Mouse (Mus musculus) liver, embryonic 16.5 days (tissue): ENCODE data around the gene Cd209a. TPM values are rescaled to one million over a fixed set of nuclear protein-coding genes. Genes with fewer than 3 reads are reported as not detected.
"Not testable (repeated sequence)": the region's sequence is repeated elsewhere in the genome, so short reads cannot be mapped to it uniquely, and the experiment has no call there.

ENCODE experiments used
- ATAC-seq: fragments of 200-750 bp; cut with Nextera tagmentation; 2 replicates; pipeline ENCODE4 v1.8.0; 2017; ENCODE audit warnings: low read depth, mild to moderate bottlenecking, moderate number of reproducible peaks, moderate library complexity
- H3K27ac ChIP-seq: fragments of 300-500 bp; sonication (generic); 2 replicates; pipeline ENCODE4 v1.5.1; 2014; ENCODE audit warnings: mild to moderate bottlenecking, low read length
- H3K27me3 ChIP-seq: fragments of 300-500 bp; sonication (generic); 2 replicates; pipeline ENCODE4 v1.6.1; 2014; ENCODE audit warnings: low read depth, low read length, mixed read lengths; ENCODE audit not compliant: control insufficient read depth, insufficient read depth
- H3K36me3 ChIP-seq: fragments of 300-500 bp; sonication (generic); 2 replicates; pipeline ENCODE4 v1.6.1; 2014; ENCODE audit warnings: mild to moderate bottlenecking; ENCODE audit not compliant: control insufficient read depth, insufficient read depth
- H3K4me1 ChIP-seq: fragments of 300-500 bp; sonication (generic); 2 replicates; pipeline ENCODE4 v1.6.1; 2014; ENCODE audit warnings: low read depth, low read length, mixed read lengths; ENCODE audit not compliant: control insufficient read depth
- H3K4me2 ChIP-seq: fragments of 300-500 bp; sonication (generic); 2 replicates; pipeline ENCODE4 v1.6.1; 2014; ENCODE audit warnings: low read depth, low read length, mixed read lengths
- H3K4me3 ChIP-seq: fragments of 300-500 bp; sonication (generic); 2 replicates; pipeline ENCODE4 v1.5.1; 2014; ENCODE audit warnings: low read depth, mild to moderate bottlenecking, low read length
- H3K9ac ChIP-seq: fragments of 300-500 bp; sonication (generic); 2 replicates; pipeline ENCODE4 v1.6.1; 2014; ENCODE audit warnings: low read depth, low read length
- H3K9me3 ChIP-seq: fragments of 300-500 bp; sonication (generic); replicated peaks from 2 replicates; pipeline ENCODE4 v1.6.1; 2016; ENCODE audit warnings: low read length; ENCODE audit not compliant: control insufficient read depth
- WGBS: fragments of 180-500 bp; shearing (Covaris S2); extraction: QIAGEN DNeasy Blood & Tissue Kit; methylation state at CpG from one replicate; pipeline ENCODE4 v1.1.7; 2014; ENCODE audit not compliant: insufficient replicate concordance; 5-methylcytosine and 5-hydroxymethylcytosine counted together
- polyA plus RNA-seq: library from polyadenylated mRNA; unstranded; fragments of >200 nt; fragmentation: Nextera tagmentation; extraction: Ambion mirVana; gene quantifications from 2 replicates; pipeline ENCODE4 v1.2.1, GENCODE M21; 2015

The Cd209a gene
- polyA plus RNA-seq, result 0.07 and 0.24 TPM in 2 replicates

GRCm38 (mm10) chr8:3748761-3749160 lies at the start of gene Cd209a:
Cd209a (minus strand) TSS chr8:3748984.
- Histone ChIP-seq H3K27ac (no peak within 1 kb of the TSS), H3K4me3 (no peak within 1 kb of the TSS), H3K4me2 (no peak within 1 kb of the TSS), H3K36me3 (no peaks in the 10 kb centered on the region), H3K4me1 (no peaks in the 10 kb centered on the region), H3K27me3 (no peaks in the 10 kb centered on the region), H3K9me3 (no peaks in the 10 kb centered on the region), H3K9ac (no peak within 1 kb of the TSS)
- 57% methylated on average over 4 of the region's 4 CpGs for WGBS
- no peak for ATAC-seq

GRCm38 (mm10) chr8:3768641-3769040 lies 19.9 kb upstream of the Cd209a start:
- 57% methylated on average over 5 of the region's 5 CpGs for WGBS
- H3K9me3 ChIP-seq, H3K36me3 ChIP-seq, H3K4me1 ChIP-seq, H3K27me3 ChIP-seq, H3K4me2 ChIP-seq, ATAC-seq, H3K9ac ChIP-seq, H3K4me3 ChIP-seq, H3K27ac ChIP-seq: not testable (repeated sequence)

GRCm38 (mm10) chr8:3754261-3754850 lies 5.6 kb upstream of the Cd209a start:
- peak; percentile 100 for ATAC-seq
- Histone ChIP-seq H3K36me3 (no peaks in the 10 kb centered on the region), H3K9me3 (no peaks in the 10 kb centered on the region), H3K4me2 (no peak overlapping the region), H3K4me3 (no peak overlapping the region), H3K27ac (no peak overlapping the region), H3K4me1 (no peaks in the 10 kb centered on the region), H3K27me3 (no peaks in the 10 kb centered on the region), H3K9ac (no peak overlapping the region)
- WGBS, result 56% methylated on average over 18 of the region's 18 CpGs

GRCm38 (mm10) chr8:3736947-3737346 lies 11.8 kb downstream of the Cd209a start:
- peak; percentile 37; the same call in 1 of the 2 replicates for ATAC-seq
- 56% methylated on average over 2 of the region's 2 CpGs for WGBS
- Histone ChIP-seq H3K27ac (no peak overlapping the region), H3K36me3 (no peaks in the 10 kb centered on the region), H3K9me3 (no peaks in the 10 kb centered on the region), H3K9ac (no peak overlapping the region), H3K27me3 (no peaks in the 10 kb centered on the region), H3K4me1 (no peaks in the 10 kb centered on the region), H3K4me3 (no peak overlapping the region), H3K4me2 (no peak overlapping the region)

- Histone ChIP-seq H3K27me3 (no peaks in the 10 kb centered on the region), H3K9me3 (no peaks in the 10 kb centered on the region), H3K4me1 (no peaks in the 10 kb centered on the region), H3K4me2 (no peak overlapping the region), H3K27ac (no peak overlapping the region), H3K9ac (no peak overlapping the region), H3K4me3 (no peak overlapping the region), H3K36me3 (no peaks in the 10 kb centered on the region)
- WGBS, result 69% methylated on average over 2 of the region's 2 CpGs
- no peak for ATAC-seq
Observed at GRCm38 (mm10) chr8:3735599-3735998, 13.2 kb downstream of the Cd209a start.

GRCm38 (mm10) chr8:3734084-3734483 lies 14.7 kb downstream of the Cd209a start:
- H3K36me3 ChIP-seq, result no peaks in the 10 kb centered on the region
- H3K4me1 ChIP-seq, result no peaks in the 10 kb centered on the region
- no peak overlapping the region for H3K4me2 ChIP-seq
- H3K4me3 ChIP-seq, result no peak overlapping the region
- H3K27ac ChIP-seq, result no peak overlapping the region
- no peaks in the 10 kb centered on the region for H3K27me3 ChIP-seq
- no peaks in the 10 kb centered on the region for H3K9me3 ChIP-seq
- ATAC-seq, result 0 out of 2 replicates have a peak, but pooled peaks have one; percentile 19
- 24% methylated on average over 1 of the region's 1 CpGs for WGBS
- no peak overlapping the region for H3K9ac ChIP-seq

- H3K4me1 ChIP-seq, result no peaks in the 10 kb centered on the region
- H3K9me3 ChIP-seq, result no peaks in the 10 kb centered on the region
- no peaks in the 10 kb centered on the region for H3K36me3 ChIP-seq
- no peak overlapping the region for H3K9ac ChIP-seq
- no peak for ATAC-seq
- no peak overlapping the region for H3K27ac ChIP-seq
- no peaks in the 10 kb centered on the region for H3K27me3 ChIP-seq
- no peak overlapping the region for H3K4me3 ChIP-seq
- H3K4me2 ChIP-seq, result no peak overlapping the region
- 44% methylated on average over 1 of the region's 1 CpGs for WGBS
Observed at GRCm38 (mm10) chr8:3721041-3721440, 27.7 kb downstream of the Cd209a start.

GRCm38 (mm10) chr8:3720551-3720950 lies 28.2 kb downstream of the Cd209a start, which contains the start of gene Clec4g:
Clec4g (minus strand) TSS chr8:3720651.
- no peak within 1 kb of the TSS for H3K27ac ChIP-seq
- ATAC-seq, result no peak

GRCm38 (mm10) chr8:3718559-3718958 lies 30.2 kb downstream of the Cd209a start:
- peak; percentile 61 for ATAC-seq
- Histone ChIP-seq H3K9me3 (no peaks in the 10 kb centered on the region), H3K27ac (no peak overlapping the region), H3K4me3 (no peak overlapping the region), H3K9ac (no peak overlapping the region), H3K36me3 (no peaks in the 10 kb centered on the region), H3K27me3 (no peaks in the 10 kb centered on the region), H3K4me2 (no peak overlapping the region), H3K4me1 (no peaks in the 10 kb centered on the region)
- 13% methylated on average over 14 of the region's 14 CpGs for WGBS

More at GRCm38 (mm10) chr8:3720551-3720950, 28.2 kb downstream of the Cd209a start, which contains the start of gene Clec4g:
- 38% methylated on average over 5 of the region's 5 CpGs for whole genome bisulfite sequencing
- Histone ChIP-seq H3K4me3 (no peak within 1 kb of the TSS), H3K4me1 (no peaks in the 10 kb centered on the region), H3K9ac (no peak within 1 kb of the TSS), H3K27me3 (no peaks in the 10 kb centered on the region), H3K9me3 (no peaks in the 10 kb centered on the region), H3K36me3 (no peaks in the 10 kb centered on the region), H3K4me2 (no peak within 1 kb of the TSS)
